Mouse (Mus musculus) T-cell, adult 66 days (primary cell): Measurements from ENCODE around the gene Cmtm1. TPM values are rescaled to one million over a fixed set of nuclear protein-coding genes. Genes with fewer than 3 reads are reported as not detected.

Source experiments
- total RNA-seq, 2 experiments: library from RNA; stranded (reverse); gene quantifications; 3 replicates in 1 of 2; 4 replicates in 1 of 2; pipeline ENCODE4 v1.2.4; 2023

Gene Cmtm1
- total RNA-seq, result not detected

DNA sequence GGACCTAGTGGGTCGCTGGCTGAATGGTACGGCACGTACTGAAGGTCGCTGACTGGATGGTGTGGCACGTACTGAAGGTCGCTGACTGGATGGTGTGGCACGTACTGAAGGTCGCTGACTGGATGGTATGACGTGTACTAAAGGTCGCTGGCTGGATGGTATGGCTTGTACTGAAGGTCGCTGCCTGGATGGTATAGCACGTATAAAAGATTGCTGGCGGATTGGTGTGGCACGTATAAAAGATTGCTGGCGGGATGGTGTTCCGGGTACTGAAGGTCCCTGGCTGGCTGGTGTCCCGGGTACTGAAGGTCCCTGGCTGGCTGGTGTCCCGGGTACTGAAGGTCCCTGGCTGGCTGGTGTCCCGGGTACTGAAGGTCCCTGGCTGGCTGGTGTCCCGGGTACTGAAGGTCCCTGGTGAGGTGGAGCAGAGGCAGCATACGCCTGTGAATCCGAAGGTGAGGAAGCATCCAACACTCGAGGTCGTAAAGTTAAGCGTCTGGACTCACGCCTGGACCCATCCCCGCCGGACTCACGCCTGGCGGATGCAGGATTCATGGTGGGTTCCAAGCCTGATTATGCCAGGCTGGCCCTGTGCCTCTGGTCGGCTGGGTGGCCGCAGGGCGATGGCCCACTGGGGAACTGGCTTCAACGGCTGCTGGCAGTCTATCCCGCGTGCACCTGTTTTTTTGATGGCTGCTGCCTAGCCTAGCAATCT is at the start of gene Cmtm1, which contains the start of gene Gm45711:
Cmtm1 (minus strand) TSS at position 705 of the 715 bp plus-strand sequence.
Gm45711 (minus strand) TSS at position 641 of the 715 bp plus-strand sequence.

DNA sequence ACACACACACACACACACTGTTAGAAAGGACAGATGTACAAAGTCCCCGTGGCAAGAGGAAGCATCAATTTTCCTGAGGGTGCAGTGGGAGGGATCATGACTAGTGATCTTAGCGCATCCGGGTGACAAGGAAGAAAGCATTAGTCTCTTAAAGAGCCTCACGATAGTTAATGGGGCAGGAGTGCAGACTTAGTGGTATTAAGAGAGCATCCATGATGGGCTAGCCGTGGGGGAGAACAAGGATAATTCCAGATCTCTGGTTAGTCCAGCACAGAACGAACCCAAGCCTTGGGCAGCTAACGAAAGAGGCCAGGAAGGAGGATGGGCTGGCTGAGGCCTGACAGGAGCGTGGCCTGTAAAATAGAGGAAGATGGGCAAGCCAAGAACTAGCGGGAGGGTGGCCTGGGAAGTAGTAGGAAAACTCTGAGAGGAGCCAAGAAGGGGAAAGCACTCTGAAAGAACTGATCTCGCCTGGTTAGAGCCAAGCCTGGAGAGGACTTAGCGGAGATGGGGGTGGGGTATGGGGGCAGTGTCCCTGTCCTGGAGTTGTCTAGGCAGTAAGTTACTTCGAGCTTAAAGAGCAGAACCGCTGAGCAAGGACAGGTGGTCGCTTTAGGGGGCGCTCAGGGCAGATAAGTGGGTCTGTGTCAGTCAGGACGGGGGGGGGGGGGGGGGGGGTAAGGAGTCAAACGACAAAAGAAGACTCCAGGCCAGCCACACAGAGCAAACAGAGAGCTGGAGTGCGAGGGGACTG is 29.5 kb upstream of the Cmtm1 start, which contains the start of gene Cmtm3:
Cmtm3 (plus strand) TSS at position 182 of the 754 bp plus-strand sequence.

DNA sequence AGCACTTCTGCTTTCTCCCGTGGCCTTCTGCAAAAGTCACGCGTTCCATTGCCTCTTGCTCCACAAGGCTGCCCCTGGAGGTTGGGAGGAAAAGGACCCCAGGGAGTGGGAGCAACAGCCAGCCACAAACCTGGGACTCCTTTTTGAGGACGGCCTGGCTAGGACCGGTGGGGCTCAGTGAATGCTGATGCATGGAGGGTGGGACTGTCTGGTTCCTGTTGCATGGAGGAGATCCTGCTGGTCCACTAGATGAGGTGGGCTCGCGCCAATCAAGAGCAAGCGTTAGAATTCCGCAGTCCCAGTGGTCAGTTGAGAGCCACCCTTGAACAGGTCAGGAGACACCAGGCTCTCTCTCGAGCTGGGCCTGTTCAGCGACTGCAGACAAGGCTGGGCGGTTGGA is 12.0 kb upstream of the Cmtm1 start, which contains the start of gene Cmtm2b:
Cmtm2b (plus strand) TSS at position 301 of the 400 bp plus-strand sequence.

DNA sequence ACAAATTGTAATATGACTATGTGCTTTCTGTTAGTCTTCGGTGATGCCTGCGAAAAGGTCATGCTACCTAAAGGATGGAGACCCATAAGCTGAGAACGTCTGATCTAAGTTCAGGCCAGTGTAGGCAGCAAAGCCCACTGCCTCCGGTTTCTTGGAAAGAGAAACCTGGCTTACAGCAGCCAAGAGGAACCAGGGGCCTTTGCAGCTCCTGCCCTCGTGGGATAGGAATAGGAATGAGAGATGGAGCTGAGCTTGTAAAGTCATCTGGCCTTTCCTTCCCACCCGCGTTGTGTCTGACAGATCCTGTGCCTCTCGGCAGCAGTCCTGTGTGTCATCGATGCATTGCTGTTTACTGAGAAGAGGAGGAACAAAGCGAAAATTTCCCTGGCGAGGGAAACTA is 11.3 kb upstream of the Cmtm1 start, which contains the start of gene Gm11020:
Gm11020 (plus strand) TSS at position 301 of the 400 bp plus-strand sequence.

GRCm38 (mm10) chr8:104293081-104293480 is 16.9 kb downstream of the Cmtm1 start, which contains the start of gene Cmtm2a:
TSS of gene Cmtm2a (minus strand) at chr8:104293181.

GRCm38 (mm10) chr8:104250439-104251367 is 59.2 kb downstream of the Cmtm1 start, which contains the start of gene Cklf:
TSS of gene Cklf (plus strand) at chr8:104250861.

GRCm38 (mm10) chr8:104248276-104248675 is 61.7 kb downstream of the Cmtm1 start, which contains the start of gene Tk2:
TSS of gene Tk2 (minus strand) at chr8:104248558.

Other genes with a start within 250 kb of the Cmtm1 start
- gene Cdh5, start 208.5 kb downstream of the Cmtm1 start, total RNA-seq, result under 1 TPM; 0.50 to 0.76 TPM
- not detected for gene Bean1, start 139.7 kb downstream of the Cmtm1 start, total RNA-seq
- gene Tk2, start 61.6 kb downstream of the Cmtm1 start, total RNA-seq, result 10 to 100 TPM; 55.4 to 56.7 TPM
- 10 to 100 TPM; 52.9 to 58.0 TPM for gene Cklf, start 59.3 kb downstream of the Cmtm1 start, total RNA-seq
- gene Cmtm2a, start 17.0 kb downstream of the Cmtm1 start, total RNA-seq, result not detected
- not detected for gene Gm45711, start 64 bp downstream of the Cmtm1 start, total RNA-seq
- not detected for gene Gm11020, start 11.4 kb upstream of the Cmtm1 start, total RNA-seq
- gene Cmtm2b, start 12.1 kb upstream of the Cmtm1 start, total RNA-seq, result not detected
- 10 to 100 TPM; 11.5 to 13.9 TPM for gene Cmtm3, start 29.3 kb upstream of the Cmtm1 start, total RNA-seq
- 1 to 10 TPM; 3.3 to 4.2 TPM for gene Cmtm4, start 85.7 kb upstream of the Cmtm1 start, total RNA-seq
- 10 to 100 TPM; 78.1 to 79.6 TPM for gene Dync1li2, start 132.9 kb upstream of the Cmtm1 start, total RNA-seq
- under 1 TPM in 1 of 2 experiments, not detected in 1; 0.26 TPM for gene Terb1, start 199.8 kb upstream of the Cmtm1 start, total RNA-seq
- 10 to 100 TPM; 43.6 to 51.3 TPM for gene Nae1, start 224.5 kb upstream of the Cmtm1 start, total RNA-seq
- gene Car7, start 224.5 kb upstream of the Cmtm1 start, total RNA-seq, result 1 to 10 TPM; 2.5 to 3.0 TPM